Mouse (Mus musculus): ENCODE data around the gene Hivep3. TPM values are rescaled to one million over a fixed set of nuclear protein-coding genes. Genes with fewer than 3 reads are reported as not detected.
A peak's percentile ranks its signal among the peaks of the same experiment; 100 is the strongest.

The Hivep3 gene
- polyA plus RNA-seq, 1 experiment: 0.54 TPM

DNA sequence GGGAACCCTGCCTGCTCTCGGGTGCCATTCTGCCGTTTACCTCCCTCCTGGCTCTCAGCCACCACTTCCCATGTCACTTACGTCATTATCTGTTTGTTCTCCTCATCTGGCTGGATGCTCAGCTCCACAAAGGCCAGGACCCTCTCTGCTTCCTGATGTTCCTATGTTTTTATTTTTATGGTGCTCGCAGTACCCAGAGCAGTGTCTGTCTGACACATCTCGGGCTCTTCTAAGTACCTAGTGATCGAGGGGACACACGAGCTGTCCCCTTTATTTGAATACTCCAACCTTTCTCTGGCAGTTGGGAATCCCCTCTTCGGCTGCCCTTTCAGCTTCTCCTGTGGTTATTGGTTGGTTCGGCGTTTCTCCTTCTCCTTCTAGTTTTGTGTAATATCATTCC, 325.2 kb downstream of the Hivep3 start:
- Histone ChIP-seq H3K36me3 (ENCODE audit: control insufficient read depth, insufficient read depth) (no peaks in the 10 kb centered on the region), H3K27me3 (ENCODE audit: control insufficient read depth, insufficient read depth, insufficient read length) (no peaks in the 10 kb centered on the region), H3K4me3 (no peak overlapping the region), H3K4me2 (ENCODE audit: low read depth) (no peak overlapping the region), H3K79me2 (ENCODE audit: control insufficient read depth, insufficient read depth) (no peaks in the 10 kb centered on the region), H3ac (ENCODE audit: control insufficient read depth, insufficient read length) (no peak overlapping the region)
- no peak for TF ChIP-seq TCF12 (IDR thresholded peaks at IDR 0.05; ENCODE audit: insufficient read depth, poor library complexity, severe bottlenecking)
- TF ChIP-seq USF1 (IDR thresholded peaks at IDR 0.05; ENCODE audit: low read depth): no peak
- TF ChIP-seq POLR2AphosphoS2 (IDR thresholded peaks at IDR 0.05; ENCODE audit: insufficient read length, low read depth): no peak
- TF ChIP-seq E2F4 (IDR thresholded peaks at IDR 0.05; ENCODE audit: insufficient read depth): no peak
- TF ChIP-seq CEBPB (IDR thresholded peaks at IDR 0.05; ENCODE audit: insufficient read depth, poor library complexity, severe bottlenecking): no peak

DNA sequence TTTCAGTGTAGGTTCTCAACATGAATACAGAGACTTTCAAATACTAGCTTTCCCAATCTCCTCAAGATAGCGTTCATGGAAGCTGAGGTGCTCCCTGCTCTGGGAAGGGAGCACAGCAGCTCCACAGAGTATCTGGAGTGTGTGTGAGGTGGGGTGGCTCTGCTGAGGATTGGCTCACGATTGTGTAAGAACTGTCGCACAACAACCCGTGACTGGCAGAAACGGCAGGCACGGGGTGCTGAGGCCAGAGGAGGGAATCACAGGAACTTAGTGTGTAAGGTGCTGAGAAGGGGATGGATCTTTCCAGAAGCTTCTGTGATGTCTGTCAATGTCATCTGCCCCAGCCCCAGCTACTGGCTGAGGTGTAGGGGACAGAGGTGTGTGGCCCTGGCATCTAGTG, 328.1 kb downstream of the Hivep3 start:
- Histone ChIP-seq H3K36me3 (ENCODE audit: control insufficient read depth, insufficient read depth) (no peaks in the 10 kb centered on the region), H3ac (ENCODE audit: control insufficient read depth, insufficient read length) (no peak overlapping the region), H3K79me2 (ENCODE audit: control insufficient read depth, insufficient read depth) (no peaks in the 10 kb centered on the region), H3K4me2 (ENCODE audit: low read depth) (no peak overlapping the region), H3K4me3 (no peak overlapping the region), H3K27me3 (ENCODE audit: control insufficient read depth, insufficient read depth, insufficient read length) (no peaks in the 10 kb centered on the region)
- TF ChIP-seq USF1 (IDR thresholded peaks at IDR 0.05; ENCODE audit: low read depth) (no peak), MYOD1 (IDR thresholded peaks at IDR 0.05; ENCODE audit: control insufficient read depth in 1 of 3, insufficient read length in 2 of 3, low read depth in 2 of 3) (no peak), MYOG (IDR thresholded peaks at IDR 0.05; ENCODE audit: control insufficient read depth in 1 of 3, insufficient read depth in 1 of 3, insufficient read length in 2 of 3, low read depth in 2 of 3) (no peak), REST (IDR thresholded peaks at IDR 0.05; ENCODE audit: insufficient read depth, insufficient read length) (no peak), E2F4 (IDR thresholded peaks at IDR 0.05; ENCODE audit: insufficient read depth) (no peak), TCF12 (IDR thresholded peaks at IDR 0.05; ENCODE audit: insufficient read depth, poor library complexity, severe bottlenecking) (no peak), TCF3 (IDR thresholded peaks at IDR 0.05; ENCODE audit: insufficient read length, low read depth) (no peak), CEBPB (IDR thresholded peaks at IDR 0.05; ENCODE audit: insufficient read depth, poor library complexity, severe bottlenecking) (no peak), SRF (IDR thresholded peaks at IDR 0.05; ENCODE audit: control insufficient read depth, insufficient read length, low read depth) (no peak), POLR2AphosphoS2 (IDR thresholded peaks at IDR 0.05; ENCODE audit: insufficient read length, low read depth) (no peak), MAX (IDR thresholded peaks at IDR 0.05; ENCODE audit: low read depth) (no peak), POLR2A (IDR thresholded peaks at IDR 0.05; ENCODE audit: insufficient read length, low read depth) (no peak)

DNA sequence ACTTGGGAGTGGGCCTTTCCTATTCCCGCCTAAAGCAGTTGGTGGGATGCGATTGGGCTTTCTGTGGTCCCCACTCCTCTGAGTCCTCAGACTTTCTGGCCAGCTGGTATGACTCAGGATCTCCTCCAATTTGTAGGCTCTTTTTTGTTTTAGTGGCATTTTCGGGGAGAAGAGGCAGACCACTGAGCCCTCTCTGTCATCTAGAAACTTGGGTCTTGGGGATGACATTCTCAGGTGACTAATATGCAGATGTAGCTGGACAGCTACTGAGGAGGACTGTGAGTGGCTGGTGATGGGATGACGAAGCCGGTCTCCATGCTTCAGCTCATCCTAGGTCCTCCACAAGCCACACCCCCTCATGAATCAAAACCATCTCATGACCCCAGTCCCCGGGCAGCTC, 328.6 kb downstream of the Hivep3 start:
- H3K36me3 ChIP-seq (ENCODE audit: control insufficient read depth, insufficient read depth): no peaks in the 10 kb centered on the region
- no peak for TF ChIP-seq TCF12 (IDR thresholded peaks at IDR 0.05; ENCODE audit: insufficient read depth, poor library complexity, severe bottlenecking)
- TF ChIP-seq MYOG (IDR thresholded peaks at IDR 0.05; ENCODE audit: control insufficient read depth in 1 of 3, insufficient read depth in 1 of 3, insufficient read length in 2 of 3, low read depth in 2 of 3): no peak
- no peak for TF ChIP-seq REST (IDR thresholded peaks at IDR 0.05; ENCODE audit: insufficient read depth, insufficient read length)
- no peak overlapping the region for H3K4me2 ChIP-seq (ENCODE audit: low read depth)
- H3K4me3 ChIP-seq: no peak overlapping the region
- H3K27me3 ChIP-seq (ENCODE audit: control insufficient read depth, insufficient read depth, insufficient read length): no peaks in the 10 kb centered on the region
- H3K79me2 ChIP-seq (ENCODE audit: control insufficient read depth, insufficient read depth): no peaks in the 10 kb centered on the region
- H3ac ChIP-seq (ENCODE audit: control insufficient read depth, insufficient read length): no peak overlapping the region

DNA sequence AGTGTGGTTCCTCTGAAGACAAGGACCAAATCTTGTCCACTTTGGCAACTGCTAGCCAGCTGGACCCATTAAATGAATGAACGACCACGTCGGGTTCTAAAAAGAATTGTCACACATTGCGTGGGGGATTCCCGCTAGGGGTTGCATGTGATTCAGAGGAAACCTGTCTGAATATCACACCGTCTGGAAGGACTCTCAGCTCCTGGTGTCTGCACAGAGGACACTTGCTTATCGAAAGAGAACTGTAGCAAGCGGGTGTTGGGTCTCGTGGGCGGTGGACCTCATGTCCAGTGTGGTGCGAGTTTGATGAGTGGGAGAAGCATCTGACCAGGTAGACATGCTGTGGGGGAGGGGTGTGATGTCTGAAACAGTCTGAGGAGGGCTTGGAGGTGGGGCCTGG, 329.2 kb downstream of the Hivep3 start:
- TF ChIP-seq POLR2A (IDR thresholded peaks at IDR 0.05; ENCODE audit: insufficient read length, low read depth) (no peak), SRF (IDR thresholded peaks at IDR 0.05; ENCODE audit: control insufficient read depth, insufficient read length, low read depth) (no peak), TCF3 (IDR thresholded peaks at IDR 0.05; ENCODE audit: insufficient read length, low read depth) (no peak), CEBPB (IDR thresholded peaks at IDR 0.05; ENCODE audit: insufficient read depth, poor library complexity, severe bottlenecking) (no peak), USF1 (IDR thresholded peaks at IDR 0.05; ENCODE audit: low read depth) (no peak), MYOD1 (IDR thresholded peaks at IDR 0.05; ENCODE audit: control insufficient read depth in 1 of 3, insufficient read length in 2 of 3, low read depth in 2 of 3) (no peak), POLR2AphosphoS2 (IDR thresholded peaks at IDR 0.05; ENCODE audit: insufficient read length, low read depth) (no peak), REST (IDR thresholded peaks at IDR 0.05; ENCODE audit: insufficient read depth, insufficient read length) (no peak), MYOG (IDR thresholded peaks at IDR 0.05; ENCODE audit: control insufficient read depth in 1 of 3, insufficient read depth in 1 of 3, insufficient read length in 2 of 3, low read depth in 2 of 3) (no peak), MAX (IDR thresholded peaks at IDR 0.05; ENCODE audit: low read depth) (no peak)
- Histone ChIP-seq H3K4me2 (ENCODE audit: low read depth) (peak overlapping the region; percentile 78), H3K79me2 (ENCODE audit: control insufficient read depth, insufficient read depth) (no peaks in the 10 kb centered on the region), H3K36me3 (ENCODE audit: control insufficient read depth, insufficient read depth) (no peaks in the 10 kb centered on the region), H3K27me3 (ENCODE audit: control insufficient read depth, insufficient read depth, insufficient read length) (no peaks in the 10 kb centered on the region), H3ac (ENCODE audit: control insufficient read depth, insufficient read length) (no peak overlapping the region), H3K4me3 (no peak overlapping the region)

DNA sequence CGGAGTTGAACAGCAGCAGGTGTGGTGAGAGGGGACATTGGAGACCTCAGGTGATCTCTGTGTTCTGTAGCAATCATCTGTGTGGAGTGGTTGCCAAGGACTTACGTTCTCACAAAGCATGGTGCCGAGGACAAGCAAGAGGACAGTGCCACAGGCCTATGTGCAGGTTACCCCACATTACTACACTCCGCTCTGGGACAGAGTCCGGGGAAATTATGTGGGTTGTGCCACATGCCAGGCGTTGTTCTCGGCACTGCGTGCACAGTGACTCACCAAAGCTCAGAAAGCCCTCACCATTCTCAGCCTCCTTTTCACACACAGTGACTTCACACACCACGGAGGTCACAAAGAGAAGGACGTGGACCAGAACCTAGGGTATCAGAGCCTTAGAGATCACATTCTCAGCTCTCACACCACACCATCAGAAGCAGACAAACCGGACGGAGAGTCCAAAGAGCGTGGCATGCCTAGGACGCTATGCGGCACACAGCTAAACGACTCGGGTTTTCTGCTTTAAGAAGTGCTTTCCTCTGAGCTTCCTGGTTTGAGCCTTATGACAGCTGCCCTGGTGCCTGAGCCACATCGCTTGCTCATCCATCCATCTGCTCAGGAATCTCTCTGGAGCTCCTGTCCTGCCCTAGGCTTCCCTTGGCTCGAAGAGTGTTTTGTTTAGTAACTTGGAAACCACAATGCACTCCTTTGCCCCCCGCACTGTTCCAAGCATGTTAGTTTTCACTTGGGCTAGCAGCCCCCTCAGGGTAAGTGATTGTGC, 330.0 kb downstream of the Hivep3 start:
- no peak overlapping the region for H3K4me3 ChIP-seq
- no peaks in the 10 kb centered on the region for H3K79me2 ChIP-seq (ENCODE audit: control insufficient read depth, insufficient read depth)
- peak; percentile 7 for TF ChIP-seq POLR2A (IDR thresholded peaks at IDR 0.05; ENCODE audit: insufficient read length, low read depth)
- TF ChIP-seq MYOD1 (IDR thresholded peaks at IDR 0.05; ENCODE audit: control insufficient read depth in 1 of 3, insufficient read length in 2 of 3, low read depth in 2 of 3): peak in 2 of 3 experiments; percentile 61 to 70
- TF ChIP-seq MYOG (IDR thresholded peaks at IDR 0.05; ENCODE audit: control insufficient read depth in 1 of 3, insufficient read depth in 1 of 3, insufficient read length in 2 of 3, low read depth in 2 of 3): peak in 2 of 3 experiments; percentile 31 to 78
- no peak for TF ChIP-seq POLR2AphosphoS2 (IDR thresholded peaks at IDR 0.05; ENCODE audit: insufficient read length, low read depth)
- no peak overlapping the region for H3ac ChIP-seq (ENCODE audit: control insufficient read depth, insufficient read length)
- H3K36me3 ChIP-seq (ENCODE audit: control insufficient read depth, insufficient read depth): no peaks in the 10 kb centered on the region
- H3K4me2 ChIP-seq (ENCODE audit: low read depth): peak overlapping the region; percentile 78
- H3K27me3 ChIP-seq (ENCODE audit: control insufficient read depth, insufficient read depth, insufficient read length): no peaks in the 10 kb centered on the region

All from myocyte (in vitro differentiated cells).